Mouse (Mus musculus): ENCODE measurements around the gene Sdk2.

Sdk2 gene

GRCm38 (mm10) chr11:113791357-113792215 is 275.3 kb downstream of the Sdk2 start:
- DNase-seq (ENCODE audit: low spot score in 2 of 2): no peak

GRCm38 (mm10) chr11:113789101-113789500 is 277.7 kb downstream of the Sdk2 start:
- DNase-seq (ENCODE audit: low spot score in 2 of 2): no peak

GRCm38 (mm10) chr11:113788183-113788789 is 278.6 kb downstream of the Sdk2 start:
- no peak for DNase-seq (ENCODE audit: low spot score in 2 of 2)

GRCm38 (mm10) chr11:113787432-113788182 is 279.2 kb downstream of the Sdk2 start:
- no peak for DNase-seq (ENCODE audit: low spot score in 2 of 2)

- no peak for DNase-seq (ENCODE audit: low spot score in 2 of 2)
Measured at GRCm38 (mm10) chr11:113787009-113787408, 279.8 kb downstream of the Sdk2 start.

GRCm38 (mm10) chr11:113786395-113786794 is 280.5 kb downstream of the Sdk2 start:
- DNase-seq (ENCODE audit: low spot score in 2 of 2): no peak

GRCm38 (mm10) chr11:113785406-113786171 is 281.3 kb downstream of the Sdk2 start:
- DNase-seq (ENCODE audit: low spot score in 2 of 2): peak in 1 of 2 experiments; percentile 65

- DNase-seq (ENCODE audit: low spot score in 2 of 2): no peak
Measured at GRCm38 (mm10) chr11:113784656-113785396, 282.0 kb downstream of the Sdk2 start.

GRCm38 (mm10) chr11:113782496-113782895 is 284.4 kb downstream of the Sdk2 start:
- DNase-seq (ENCODE audit: low spot score in 2 of 2): no peak

GRCm38 (mm10) chr11:113782006-113782405 is 284.8 kb downstream of the Sdk2 start:
- no peak for DNase-seq (ENCODE audit: low spot score in 2 of 2)

- DNase-seq (ENCODE audit: low spot score in 2 of 2): no peak
Measured at GRCm38 (mm10) chr11:113779680-113780041, 287.2 kb downstream of the Sdk2 start.

GRCm38 (mm10) chr11:113778733-113779679 is 287.8 kb downstream of the Sdk2 start:
- peak in 1 of 2 experiments; percentile 58 for DNase-seq (ENCODE audit: low spot score in 2 of 2)

- DNase-seq (ENCODE audit: low spot score in 2 of 2): no peak
Measured at GRCm38 (mm10) chr11:113777878-113778464, 288.9 kb downstream of the Sdk2 start.

- no peak for DNase-seq (ENCODE audit: low spot score in 2 of 2)
Measured at GRCm38 (mm10) chr11:113776851-113777511, 289.9 kb downstream of the Sdk2 start.

- no peak for DNase-seq (ENCODE audit: low spot score in 2 of 2)
Measured at GRCm38 (mm10) chr11:113774773-113775172, 292.1 kb downstream of the Sdk2 start.

GRCm38 (mm10) chr11:113773191-113773590 is 293.7 kb downstream of the Sdk2 start:
- no peak for DNase-seq (ENCODE audit: low spot score in 2 of 2)

GRCm38 (mm10) chr11:113771187-113771586 is 295.7 kb downstream of the Sdk2 start:
- DNase-seq (ENCODE audit: low spot score in 2 of 2): no peak

- no peak for DNase-seq (ENCODE audit: low spot score in 2 of 2)
Measured at GRCm38 (mm10) chr11:113768356-113768755, 298.5 kb downstream of the Sdk2 start.

GRCm38 (mm10) chr11:113767285-113767684 is 299.6 kb downstream of the Sdk2 start:
- DNase-seq (ENCODE audit: low spot score in 2 of 2): no peak

All from urinary bladder, postnatal 4 days (tissue).